Mouse (Mus musculus): ENCODE data around the gene Olfr854. TPM values are rescaled to one million over a fixed set of nuclear protein-coding genes. Genes with fewer than 3 reads are reported as not detected.

Gene Olfr854
- polyA plus RNA-seq (2012; rRNA removed; ENCODE audit: low replicate concordance), result not detected in 2 replicates

DNA sequence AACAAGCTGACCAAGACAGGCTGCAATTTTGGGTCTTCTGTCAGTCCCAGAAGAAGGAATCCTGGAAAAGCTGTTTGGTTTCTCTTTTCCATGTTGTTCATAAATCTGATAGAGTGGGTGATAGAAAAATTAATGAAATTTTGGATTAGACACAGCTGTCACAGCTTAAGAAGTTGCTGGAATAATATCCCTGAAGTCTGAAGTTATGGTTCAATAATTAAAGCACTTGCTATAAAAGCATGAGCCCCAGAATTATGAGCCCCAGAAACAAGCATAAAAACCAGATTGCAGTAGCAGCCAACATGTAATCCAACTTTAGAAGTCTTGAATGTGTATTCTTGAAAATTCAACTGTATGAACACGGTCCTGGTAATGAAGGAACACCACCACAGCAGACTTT is at the start of gene Olfr854:
Gene Olfr854, minus strand, starts transcription at position 101 of the 400 bp plus-strand sequence.

DNA sequence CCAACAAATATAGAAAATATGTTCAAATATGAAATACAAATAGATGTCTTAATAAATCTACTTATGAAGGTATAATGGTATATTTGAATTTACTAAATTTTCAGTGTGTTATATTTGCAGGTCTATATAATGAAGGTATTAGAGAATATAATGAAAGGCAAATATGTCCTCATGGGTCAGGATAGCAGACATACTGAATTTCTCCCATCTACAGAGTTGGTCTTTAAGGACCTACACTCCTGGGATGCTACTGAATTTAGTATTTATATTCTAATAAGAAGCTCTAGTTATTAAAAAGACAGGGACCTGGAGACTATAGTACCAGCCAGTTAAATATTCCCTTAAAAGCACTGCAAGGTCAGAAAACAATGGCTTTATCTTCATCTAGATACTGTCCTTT is 15.1 kb upstream of the Olfr854 start, which contains the start of gene Olfr855:
Gene Olfr855, plus strand, starts transcription at position 301 of the 400 bp plus-strand sequence.

DNA sequence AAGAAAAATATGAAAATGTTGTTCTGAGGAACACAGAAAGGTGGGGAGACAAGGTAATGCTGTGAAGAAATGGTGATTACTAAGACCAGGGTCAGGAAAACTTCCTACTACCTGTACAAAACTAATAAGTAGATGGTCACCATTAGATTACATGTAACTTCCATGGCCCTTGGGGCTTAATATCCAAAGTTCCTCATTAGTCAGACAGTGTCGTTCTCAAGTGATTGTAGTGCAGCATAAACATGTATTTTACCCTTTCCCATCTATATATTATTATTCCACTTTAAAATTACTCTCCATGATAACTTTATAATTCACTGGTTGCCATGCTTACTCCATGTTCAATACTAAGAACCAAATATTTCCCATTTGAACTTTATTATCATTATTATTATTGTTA is 26.2 kb downstream of the Olfr854 start, which contains the start of gene Olfr853:
Gene Olfr853, minus strand, starts transcription at position 101 of the 400 bp plus-strand sequence.

Other genes with a start within 250 kb of the Olfr854 start
- not detected in 2 replicates for gene Olfr845, start 230.9 kb downstream of the Olfr854 start, polyA plus RNA-seq (2012; rRNA removed; ENCODE audit: low replicate concordance)
- gene Olfr846, start 203.4 kb downstream of the Olfr854 start, polyA plus RNA-seq (2012; rRNA removed; ENCODE audit: low replicate concordance), result not detected in 2 replicates
- gene Olfr847, start 188.7 kb downstream of the Olfr854 start, polyA plus RNA-seq (2012; rRNA removed; ENCODE audit: low replicate concordance), result not detected in 2 replicates
- gene Olfr849, start 127.1 kb downstream of the Olfr854 start, polyA plus RNA-seq (2012; rRNA removed; ENCODE audit: low replicate concordance), result not detected in 2 replicates
- not detected in 2 replicates for gene Olfr850, start 89.1 kb downstream of the Olfr854 start, polyA plus RNA-seq (2012; rRNA removed; ENCODE audit: low replicate concordance)
- gene Olfr851, start 74.1 kb downstream of the Olfr854 start, polyA plus RNA-seq (2012; rRNA removed; ENCODE audit: low replicate concordance), result not detected in 2 replicates
- not detected in 2 replicates for gene Olfr853, start 26.3 kb downstream of the Olfr854 start, polyA plus RNA-seq (2012; rRNA removed; ENCODE audit: low replicate concordance)
- gene Olfr855, start 15.2 kb upstream of the Olfr854 start, polyA plus RNA-seq (2012; rRNA removed; ENCODE audit: low replicate concordance), result not detected in 2 replicates
- 7.9 and 16.4 TPM in 2 replicates for gene Zfp317, start 54.7 kb upstream of the Olfr854 start, polyA plus RNA-seq (2012; rRNA removed; ENCODE audit: low replicate concordance)
- gene Olfr857, start 142.1 kb upstream of the Olfr854 start, polyA plus RNA-seq (2012; rRNA removed; ENCODE audit: low replicate concordance), result 0.17 TPM in 1 of 2 replicates, not detected in the other
- gene Olfr58, start 212.9 kb upstream of the Olfr854 start, polyA plus RNA-seq (2012; rRNA removed; ENCODE audit: low replicate concordance), result not detected in 2 replicates
- not detected in 2 replicates for gene Olfr859, start 237.5 kb upstream of the Olfr854 start, polyA plus RNA-seq (2012; rRNA removed; ENCODE audit: low replicate concordance)